Mouse (Mus musculus) cerebellum, adult 2 months (tissue): ENCODE measurements around the gene Gk5. TPM values are rescaled to one million over a fixed set of nuclear protein-coding genes. Genes with fewer than 3 reads are reported as not detected.
A peak's percentile ranks its signal among the peaks of the same experiment; 100 is the strongest.

Source experiments
- DNase-seq, 2 experiments: peaks; one replicate each; pipeline ENCODE4 v3.0.0; 2021
- H3K27ac ChIP-seq: fragments of 200-500 bp; 2 replicates; pipeline ENCODE4 v1.5.1; 2012; ENCODE audit warnings: low read length, control low read depth, inconsistent platforms; ENCODE audit not compliant: insufficient read depth
- H3K27me3 ChIP-seq: fragments of 200-500 bp; 2 replicates; pipeline ENCODE4 v1.6.1; 2012; ENCODE audit warnings: inconsistent platforms, mild to moderate bottlenecking, low read length, moderate library complexity; ENCODE audit not compliant: control insufficient read depth, insufficient read depth
- H3K4me1 ChIP-seq: fragments of 200-500 bp; 2 replicates; pipeline ENCODE4 v1.6.1; 2011; ENCODE audit warnings: low read length; ENCODE audit not compliant: control insufficient read depth, insufficient read depth
- H3K4me3 ChIP-seq: fragments of 200-500 bp; replicated peaks from 2 replicates; pipeline ENCODE3; 2011; ENCODE audit warnings: mild to moderate bottlenecking, low read depth, low read length, control low read depth; ENCODE audit not compliant: insufficient read depth
- CTCF ChIP-seq: fragments of 200-500 bp; IDR thresholded peaks from 2 replicates; pipeline ENCODE4 v1.5.1; 2011; ENCODE audit warnings: low read depth, mild to moderate bottlenecking, control low read depth, low read length, moderate library complexity, borderline replicate concordance; ENCODE audit not compliant: insufficient read depth
- POLR2A ChIP-seq: fragments of 200-500 bp; IDR thresholded peaks from 2 replicates; pipeline ENCODE4 v1.6.1; 2011; ENCODE audit warnings: low read length, control low read depth, borderline replicate concordance; ENCODE audit not compliant: insufficient read depth
- WGBS: fragments of 180-500 bp; shearing (Covaris S2); methylation state at CpG from one replicate; pipeline ENCODE4 v1.1.7; 2018; 5-methylcytosine and 5-hydroxymethylcytosine counted together
- polyA plus RNA-seq: library from polyadenylated mRNA; depleted of rRNA; stranded (reverse); fragments of >200 nt; gene quantifications from 2 replicates; pipeline ENCODE4 v1.2.3, GENCODE M21; 2012; rRNA removed

The Gk5 gene
- polyA plus RNA-seq, 1 experiment = 1.7 TPM

DNA sequence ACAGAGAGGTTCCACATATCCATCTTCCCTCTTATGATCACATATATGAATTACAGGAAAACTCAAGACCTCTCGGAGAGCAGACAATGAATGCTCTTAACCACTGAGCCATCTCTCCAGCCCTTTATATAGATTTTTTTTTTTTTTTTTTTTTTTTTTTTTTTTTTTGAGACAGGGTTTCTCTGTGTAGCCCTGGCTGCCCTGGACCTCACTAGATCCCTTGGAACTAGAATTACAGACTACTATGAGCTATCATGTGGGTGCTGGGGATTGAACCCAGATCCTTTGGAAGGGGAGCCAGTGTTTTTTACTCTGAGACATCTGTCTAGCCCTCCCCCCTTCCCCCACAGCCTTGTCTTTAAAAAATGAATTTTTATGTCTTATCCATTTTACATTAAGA is 98.1 kb downstream of the Gk5 start:
- H3K27me3 ChIP-seq = no peaks in the 10 kb centered on the region
- peaks cover 3% of the 10 kb centered on the region; the same call in 1 of the 2 replicates for H3K4me1 ChIP-seq
- WGBS = 100% methylated on average over 1 of the region's 1 CpGs
- no peak overlapping the region for H3K27ac ChIP-seq
- TF ChIP-seq CTCF (no peak), POLR2A (no peak)
- no peak for DNase-seq
- H3K4me3 ChIP-seq = no peak overlapping the region

GRCm38 (mm10) chr9:96217799-96218198 is 98.6 kb downstream of the Gk5 start:
- no peaks in the 10 kb centered on the region for H3K27me3 ChIP-seq
- no peak overlapping the region for H3K4me3 ChIP-seq
- no peak overlapping the region for H3K27ac ChIP-seq
- TF ChIP-seq POLR2A = no peak
- no peak for TF ChIP-seq CTCF
- DNase-seq = no peak
- H3K4me1 ChIP-seq = peaks cover 3% of the 10 kb centered on the region; the same call in 1 of the 2 replicates

- Histone ChIP-seq H3K4me1 (peaks cover 3% of the 10 kb centered on the region; the same call in 1 of the 2 replicates), H3K4me3 (no peak overlapping the region), H3K27ac (no peak overlapping the region), H3K27me3 (no peaks in the 10 kb centered on the region)
- WGBS = 16% methylated on average over 2 of the region's 2 CpGs
- DNase-seq = peak in 1 of 2 experiments; percentile 6
- TF ChIP-seq POLR2A (no peak), CTCF (no peak)
Measured at GRCm38 (mm10) chr9:96219114-96219669, 100.0 kb downstream of the Gk5 start.

DNA sequence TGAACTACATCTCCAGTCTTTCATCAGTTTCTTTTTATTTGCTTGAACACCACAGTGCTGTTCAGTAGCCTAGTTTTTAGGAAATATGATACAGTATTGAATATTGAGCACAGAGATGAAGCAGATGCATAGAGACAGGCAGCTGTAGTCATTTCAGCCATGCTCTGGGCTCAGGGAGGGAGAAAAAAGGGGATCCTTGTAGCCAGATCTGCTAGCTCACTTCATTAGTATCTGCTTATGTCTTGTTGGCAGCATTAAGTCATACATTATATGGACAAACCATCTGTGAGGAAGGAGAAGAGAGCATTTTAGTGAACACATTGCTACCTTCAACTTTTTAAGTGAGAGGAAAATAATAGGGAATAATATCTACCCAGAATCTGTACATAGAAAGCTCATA is 101.3 kb downstream of the Gk5 start:
- Histone ChIP-seq H3K27me3 (no peaks in the 10 kb centered on the region), H3K4me1 (peaks cover 3% of the 10 kb centered on the region; the same call in 1 of the 2 replicates), H3K27ac (no peak overlapping the region), H3K4me3 (no peak overlapping the region)
- no peak for DNase-seq
- no peak for TF ChIP-seq CTCF
- TF ChIP-seq POLR2A = no peak

DNA sequence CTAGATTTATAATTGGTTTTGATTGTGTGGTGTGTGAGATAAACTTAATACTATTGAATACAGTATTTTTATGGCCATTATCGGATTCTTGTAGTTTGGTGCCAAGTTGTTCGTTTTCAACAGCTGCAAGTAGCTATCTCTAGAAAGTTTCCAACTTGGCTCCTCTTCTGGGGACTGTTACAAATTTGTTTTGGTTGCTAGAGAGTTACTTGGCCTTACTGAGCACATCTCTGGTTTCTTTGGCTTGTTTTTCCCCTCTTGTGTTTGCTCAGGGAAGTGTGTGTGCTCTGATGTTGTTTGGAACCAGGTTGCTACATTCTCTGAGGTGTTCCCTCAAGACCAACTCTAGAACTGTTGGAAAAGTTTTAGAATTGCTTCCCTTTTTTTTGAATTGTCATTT is 104.1 kb downstream of the Gk5 start:
- WGBS = 52% methylated on average over 2 of the region's 2 CpGs
- Histone ChIP-seq H3K4me3 (no peak overlapping the region), H3K27ac (no peak overlapping the region), H3K4me1 (peaks cover 3% of the 10 kb centered on the region; the same call in 1 of the 2 replicates), H3K27me3 (no peaks in the 10 kb centered on the region)
- DNase-seq = no peak
- TF ChIP-seq POLR2A = no peak
- no peak for TF ChIP-seq CTCF

GRCm38 (mm10) chr9:96228285-96228684 is 109.1 kb downstream of the Gk5 start:
- no peak for TF ChIP-seq CTCF
- Histone ChIP-seq H3K4me3 (no peak overlapping the region), H3K4me1 (no peaks in the 10 kb centered on the region), H3K27me3 (no peaks in the 10 kb centered on the region), H3K27ac (no peak overlapping the region)
- no peak for DNase-seq

DNA sequence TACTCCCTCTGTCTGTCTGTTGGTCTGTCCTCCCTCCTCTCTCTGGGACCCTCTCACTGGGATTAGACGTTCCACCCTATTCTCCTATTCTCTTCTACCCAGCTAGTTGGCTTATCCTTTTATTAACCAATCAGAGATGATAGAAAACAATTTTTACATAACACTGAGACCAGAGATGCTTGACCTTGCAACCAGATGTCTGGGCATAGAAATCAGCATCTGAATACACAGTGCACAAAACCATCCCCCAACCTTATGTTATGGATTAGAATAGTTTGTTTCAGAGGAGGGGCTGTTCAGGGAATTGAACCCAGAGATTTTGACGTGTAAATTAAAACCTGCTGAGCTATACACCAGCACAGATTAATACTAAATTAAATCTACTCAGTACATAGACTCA is 111.1 kb downstream of the Gk5 start:
- 33% methylated on average over 2 of the region's 2 CpGs for WGBS
- Histone ChIP-seq H3K4me3 (no peak overlapping the region), H3K27me3 (no peaks in the 10 kb centered on the region), H3K4me1 (no peaks in the 10 kb centered on the region), H3K27ac (no peak overlapping the region)
- TF ChIP-seq CTCF = no peak
- DNase-seq = no peak

Other genes with a start within 250 kb of the Gk5 start
- 14.2 and 15.5 TPM in 2 replicates for gene Xrn1, start 164.6 kb upstream of the Gk5 start, polyA plus RNA-seq
- gene Tfdp2, start 76.9 kb downstream of the Gk5 start, polyA plus RNA-seq = 17.8 and 19.3 TPM in 2 replicates
- gene Atp1b3, start 245.1 kb downstream of the Gk5 start, polyA plus RNA-seq = 179 and 202 TPM in 2 replicates